Mouse (Mus musculus) left cerebral cortex, postnatal 36 days (tissue): Measurements from ENCODE around the gene Cisd3. TPM values are rescaled to one million over a fixed set of nuclear protein-coding genes. Genes with fewer than 3 reads are reported as not detected.

ENCODE experiments used
- DNase-seq, 2 experiments: peaks; one replicate each; pipeline ENCODE4 v3.0.0; 2021 to 2022; ENCODE audit warnings: low spot score in 2 of 2, mixed read lengths in 1 of 2
- intact Hi-C: fragments of 180-260 bp; cut with DNase I; formaldehyde crosslinking; loops from one replicate; pipeline ENCODE4 v1.15.1; 2025
- total RNA-seq, 2 experiments: library from RNA; stranded (reverse); gene quantifications; 2 replicates each; pipeline ENCODE4 v1.2.3; 2021

Gene Cisd3
- total RNA-seq, 2 experiments from 2014 or later: 56.0 to 59.3 TPM

GRCm38 (mm10) chr11:97682504-97683055 is 3.0 kb upstream of the Cisd3 start:
- intact Hi-C loops: no loop called here
- no peak for DNase-seq

- no peak for DNase-seq
- intact Hi-C loops: no loop called here
These were observed 1.5 kb upstream of the Cisd3 start for GRCm38 (mm10) chr11:97684063-97684680.

GRCm38 (mm10) chr11:97684766-97685165 is 860 bp upstream of the Cisd3 start:
- DNase-seq: no peak
- intact Hi-C loops: no loop called here

- intact Hi-C loops: no loop called here
- no peak for DNase-seq
These were observed 789 bp downstream of the Cisd3 start for GRCm38 (mm10) chr11:97686322-97686908.

GRCm38 (mm10) chr11:97687061-97687460 is 1.4 kb downstream of the Cisd3 start:
- intact Hi-C loops: no loop called here
- no peak for DNase-seq

GRCm38 (mm10) chr11:97689861-97690260 is 4.2 kb downstream of the Cisd3 start:
- no peak for DNase-seq
- intact Hi-C loops: loop anchor here (1.0 to 5.0 kb wide), 2 partner anchors 45 to 58 kb away; no protein-coding TSS in a partner anchor

- intact Hi-C loops: loop anchor here (5.0 kb wide), 1 partner anchor 62 kb away; no protein-coding TSS in a partner anchor
- DNase-seq: no peak
These were observed 8.8 kb downstream of the Cisd3 start for GRCm38 (mm10) chr11:97694435-97694834.

GRCm38 (mm10) chr11:97694921-97695711 is 9.5 kb downstream of the Cisd3 start:
- intact Hi-C loops: loop anchor here (5.0 kb wide), 2 partner anchors 33 to 63 kb away; partner anchors contain the start of gene Mllt6
- peak in 1 of 2 experiments; percentile 48 for DNase-seq

- intact Hi-C loops: loop anchor here (5.0 kb wide), 1 partner anchor 34 kb away; the partner anchor contains the start of gene Mllt6
- no peak for DNase-seq
These were observed 10.2 kb downstream of the Cisd3 start for GRCm38 (mm10) chr11:97695712-97696401.

GRCm38 (mm10) chr11:97696669-97697068 is 11.0 kb downstream of the Cisd3 start:
- intact Hi-C loops: loop anchor here (5.0 kb wide), 1 partner anchor 34 kb away; the partner anchor contains the start of gene Mllt6

GRCm38 (mm10) chr11:97697199-97697890 is 11.7 kb downstream of the Cisd3 start:
- no peak for DNase-seq
- intact Hi-C loops: loop anchor here (5.0 kb wide), 1 partner anchor 35 kb away; the partner anchor contains the start of gene Mllt6

More at GRCm38 (mm10) chr11:97696669-97697068, 11.0 kb downstream of the Cisd3 start:
- DNase-seq: no peak

- intact Hi-C loops: loop anchor here (5.0 kb wide), 1 partner anchor 36 kb away; the partner anchor contains the start of gene Mllt6
- DNase-seq: no peak
These were observed 12.4 kb downstream of the Cisd3 start for GRCm38 (mm10) chr11:97697891-97698529.

GRCm38 (mm10) chr11:97698741-97699611 is 13.3 kb downstream of the Cisd3 start:
- peak in 1 of 2 experiments; percentile 49 for DNase-seq

GRCm38 (mm10) chr11:97699626-97700002 is 14.0 kb downstream of the Cisd3 start:
- intact Hi-C loops: loop anchor here (5.0 kb wide), 2 partner anchors 37 to 43 kb away; partner anchors contain the start of genes Mllt6 and Pip4k2b
- DNase-seq: peak; percentile 75 to 82

More at GRCm38 (mm10) chr11:97698741-97699611, 13.3 kb downstream of the Cisd3 start:
- intact Hi-C loops: loop anchor here (5.0 kb wide), 1 partner anchor 37 kb away; the partner anchor contains the start of gene Mllt6

GRCm38 (mm10) chr11:97700003-97700745 is 14.5 kb downstream of the Cisd3 start, which contains the start of gene Pcgf2:
Gene Pcgf2, minus strand, starts transcription at chr11:97700497.
- intact Hi-C loops: loop anchor here (5.0 kb wide), 1 partner anchor 42 kb away; the partner anchor contains the start of gene Pip4k2b
- peak; percentile 77 to 79 for DNase-seq
